Mouse (Mus musculus) monocyte, adult 5-6 weeks (primary cell): Measurements from ENCODE around the gene Nckipsd. TPM values are rescaled to one million over a fixed set of nuclear protein-coding genes. Genes with fewer than 3 reads are reported as not detected.

Experiments
- ATAC-seq: fragments of 153-309, 156-312 bp; replicated peaks from 2 replicates; pipeline ENCODE4 v1.8.0; 2017; ENCODE audit warnings: mild to moderate bottlenecking; ENCODE audit not compliant: low TSS enrichment, insufficient number of reproducible peaks, severe bottlenecking, poor library complexity, low FRiP score
- total RNA-seq: library from RNA; stranded (forward); fragments of 200-1000, 200-491, 200-594 nt; gene quantifications from 3 replicates; pipeline ENCODE4 v1.2.3, GENCODE M21; 2017

Gene Nckipsd
- total RNA-seq, 1 experiment from 2014 or later = 1.8 TPM

DNA sequence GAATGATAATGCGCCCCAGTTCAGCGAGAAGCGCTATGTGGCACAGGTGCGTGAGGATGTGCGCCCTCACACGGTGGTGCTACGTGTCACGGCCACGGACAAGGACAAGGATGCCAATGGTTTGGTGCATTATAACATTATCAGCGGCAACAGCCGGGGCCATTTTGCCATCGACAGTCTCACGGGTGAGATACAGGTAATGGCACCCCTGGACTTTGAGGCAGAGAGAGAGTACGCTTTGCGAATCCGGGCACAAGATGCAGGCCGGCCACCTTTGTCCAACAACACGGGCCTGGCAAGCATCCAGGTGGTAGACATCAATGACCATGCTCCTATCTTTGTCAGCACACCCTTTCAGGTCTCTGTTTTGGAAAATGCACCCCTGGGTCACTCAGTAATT is 19.7 kb downstream of the Nckipsd start:
- no peak for ATAC-seq

DNA sequence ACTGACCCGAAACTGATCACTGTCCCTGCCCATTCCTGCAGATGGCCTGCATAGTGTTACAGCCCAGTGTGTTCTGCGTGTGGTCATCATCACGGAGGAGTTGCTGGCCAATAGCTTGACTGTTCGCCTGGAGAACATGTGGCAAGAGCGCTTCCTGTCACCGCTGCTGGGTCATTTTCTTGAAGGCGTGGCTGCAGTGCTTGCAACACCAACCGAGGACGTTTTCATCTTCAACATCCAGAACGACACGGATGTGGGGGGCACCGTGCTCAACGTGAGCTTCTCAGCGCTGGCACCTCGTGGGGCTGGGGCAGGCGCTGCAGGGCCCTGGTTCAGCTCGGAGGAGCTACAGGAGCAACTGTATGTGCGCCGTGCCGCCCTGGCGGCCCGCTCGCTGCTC is 23.5 kb downstream of the Nckipsd start:
- peak; percentile 73 for ATAC-seq

DNA sequence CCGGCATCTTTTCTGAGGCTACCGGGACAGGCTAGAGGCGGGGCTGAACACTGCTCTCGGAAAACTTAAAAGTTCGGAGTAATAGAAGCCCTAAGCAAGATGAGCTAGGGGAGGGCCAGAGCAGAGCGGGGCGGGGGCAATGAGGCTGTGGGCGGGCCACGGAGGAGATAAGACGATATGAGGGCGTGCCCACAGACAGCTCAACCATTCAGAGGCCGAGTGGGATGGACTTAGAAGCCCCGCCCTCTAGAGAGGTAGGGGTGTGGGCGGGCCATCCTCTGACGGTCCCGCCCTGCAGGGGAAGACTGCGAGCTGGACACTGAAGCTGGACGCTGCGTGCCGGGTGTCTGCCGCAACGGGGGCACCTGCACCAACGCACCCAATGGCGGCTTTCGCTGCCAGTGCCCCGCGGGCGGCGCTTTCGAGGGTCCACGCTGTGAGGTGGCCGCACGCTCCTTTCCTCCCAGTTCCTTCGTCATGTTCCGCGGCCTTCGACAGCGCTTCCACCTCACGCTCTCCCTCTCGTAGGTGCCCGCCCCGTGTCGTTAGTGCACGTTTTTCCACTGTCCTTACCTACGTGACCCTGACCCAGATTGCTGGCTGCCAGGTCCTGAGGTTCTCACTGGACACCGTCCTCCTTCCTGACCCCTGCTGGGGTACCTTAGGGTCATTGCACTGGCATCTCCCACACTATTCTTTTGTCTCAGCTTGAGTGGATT is 24.4 kb downstream of the Nckipsd start:
- ATAC-seq = peak; percentile 88

DNA sequence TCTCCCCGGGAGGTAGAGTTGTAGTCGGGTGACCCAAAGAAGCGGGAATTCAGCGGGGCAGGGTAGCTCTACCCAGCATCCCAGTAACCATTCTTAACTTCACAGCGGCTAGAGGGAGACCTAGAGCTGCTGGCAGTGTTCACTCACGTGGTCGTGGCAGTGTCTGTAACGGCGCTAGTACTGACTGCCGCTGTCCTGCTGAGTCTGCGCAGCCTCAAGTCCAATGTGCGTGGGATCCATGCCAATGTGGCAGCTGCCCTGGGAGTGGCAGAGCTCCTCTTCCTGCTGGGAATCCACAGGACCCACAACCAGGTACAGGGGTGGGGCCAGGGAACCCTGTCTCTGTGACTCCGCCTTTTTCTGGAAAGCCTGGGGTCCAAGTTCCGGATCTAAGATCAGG is 34.8 kb downstream of the Nckipsd start:
- ATAC-seq = 0 out of 2 replicates have a peak, but pooled peaks have one; percentile 25

DNA sequence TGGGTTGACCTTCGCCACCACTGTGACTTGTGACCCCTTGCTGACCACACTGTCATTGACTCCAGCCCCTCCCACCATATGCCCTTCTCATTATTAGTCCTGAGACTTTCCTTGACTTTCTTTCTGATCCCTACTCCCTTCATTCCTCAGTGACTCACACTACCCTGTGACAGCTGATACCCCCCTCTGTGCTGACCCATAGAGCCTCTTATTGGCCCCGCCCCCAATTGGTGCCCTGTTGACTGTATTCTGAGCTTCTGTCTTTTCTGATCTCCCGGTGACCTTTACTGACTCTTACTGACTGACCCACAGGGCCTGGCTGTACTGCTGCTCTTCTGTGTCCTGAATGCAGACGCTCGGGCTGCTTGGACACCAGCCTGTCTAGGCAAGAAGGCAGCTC is 37.2 kb downstream of the Nckipsd start:
- no peak for ATAC-seq

DNA sequence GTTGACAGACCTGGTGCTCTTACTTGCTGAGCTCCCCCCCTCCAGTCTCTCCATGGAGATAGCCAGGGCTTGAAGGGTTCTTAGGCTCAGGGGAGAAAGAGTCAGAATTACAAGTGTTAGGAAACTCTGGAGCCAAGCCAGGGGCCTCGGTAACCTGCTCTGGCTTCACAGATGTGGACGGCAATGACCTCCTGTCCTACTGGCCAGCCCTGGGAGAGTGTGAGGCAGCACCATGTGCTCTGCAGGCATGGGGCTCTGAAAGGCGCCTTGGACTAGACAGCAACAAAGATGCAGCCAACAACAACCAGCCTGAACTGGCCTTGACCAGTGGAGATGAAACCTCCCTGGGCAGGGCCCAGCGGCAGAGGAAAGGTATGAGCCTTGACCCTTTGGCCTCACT is 39.2 kb downstream of the Nckipsd start:
- ATAC-seq = no peak

DNA sequence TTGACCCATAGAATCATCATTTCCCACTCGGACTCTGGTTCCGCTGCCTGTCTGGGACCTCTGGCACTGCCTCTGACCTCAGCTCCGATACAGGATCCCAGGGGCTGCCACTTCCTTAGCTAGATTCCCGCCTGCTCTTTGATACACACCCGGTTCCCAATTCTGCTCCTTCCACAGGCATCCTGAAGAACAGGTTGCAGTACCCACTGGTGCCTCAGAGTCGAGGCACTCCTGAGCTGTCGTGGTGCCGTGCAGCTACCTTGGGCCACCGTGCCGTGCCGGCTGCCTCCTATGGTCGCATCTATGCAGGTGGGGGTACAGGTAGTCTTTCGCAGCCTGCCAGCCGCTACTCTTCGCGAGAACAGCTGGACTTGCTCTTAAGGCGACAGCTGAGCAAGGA is 40.3 kb downstream of the Nckipsd start:
- ATAC-seq = no peak

DNA sequence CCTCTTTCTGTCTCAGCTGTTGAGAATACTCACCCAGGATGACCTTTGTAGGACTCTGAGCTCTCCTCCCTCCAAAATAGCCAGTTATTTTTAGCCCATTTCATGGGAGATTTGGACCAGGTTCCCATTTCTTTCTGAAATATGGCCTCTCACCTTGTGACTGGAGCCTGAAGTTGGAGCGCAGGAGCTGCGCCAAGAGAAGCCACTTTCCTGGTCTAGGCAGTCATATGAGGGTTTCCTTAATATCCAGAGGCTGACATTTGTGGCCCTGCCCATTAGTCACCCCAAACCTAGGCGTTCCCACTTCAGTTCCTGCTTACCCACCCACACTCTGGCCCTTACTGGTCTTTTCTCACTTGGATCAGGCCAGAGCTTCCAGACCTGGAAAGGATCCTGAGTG is 44.8 kb downstream of the Nckipsd start, which contains the start of gene Slc26a6:
Slc26a6 (plus strand) TSS at position 308 of the 400 bp plus-strand sequence.
- peak; percentile 28; the same call in 1 of the 2 replicates for ATAC-seq

DNA sequence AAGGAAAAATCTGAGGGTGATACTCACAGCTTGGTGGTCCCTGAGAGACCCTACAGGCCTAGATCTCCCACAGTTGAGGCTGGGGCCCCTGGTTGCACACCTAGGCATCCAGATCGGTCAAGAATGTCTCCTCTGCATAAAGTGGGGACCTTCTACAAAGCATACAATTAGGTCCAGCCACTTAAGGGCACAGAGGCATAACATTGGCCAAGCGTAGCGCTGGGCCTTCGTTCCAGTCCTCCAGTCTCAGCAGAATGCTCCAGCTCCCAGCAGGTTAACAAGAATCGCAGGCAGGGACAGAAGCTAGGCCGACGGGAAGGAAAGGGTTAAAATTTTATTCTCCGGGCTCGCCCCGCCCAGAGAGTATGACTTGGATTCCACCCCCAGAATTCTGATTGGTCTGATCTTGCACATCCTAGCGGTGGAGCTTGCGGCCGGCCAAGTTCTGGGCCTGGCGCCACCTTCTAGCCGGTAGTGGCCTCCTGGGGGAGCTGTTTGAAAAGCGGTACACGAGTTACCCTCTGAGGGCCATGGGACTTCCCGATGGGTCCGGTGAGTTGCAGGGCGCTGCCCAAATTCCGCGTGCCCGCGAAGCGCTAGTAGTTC is 45.6 kb downstream of the Nckipsd start:
- peak; percentile 90 for ATAC-seq

DNA sequence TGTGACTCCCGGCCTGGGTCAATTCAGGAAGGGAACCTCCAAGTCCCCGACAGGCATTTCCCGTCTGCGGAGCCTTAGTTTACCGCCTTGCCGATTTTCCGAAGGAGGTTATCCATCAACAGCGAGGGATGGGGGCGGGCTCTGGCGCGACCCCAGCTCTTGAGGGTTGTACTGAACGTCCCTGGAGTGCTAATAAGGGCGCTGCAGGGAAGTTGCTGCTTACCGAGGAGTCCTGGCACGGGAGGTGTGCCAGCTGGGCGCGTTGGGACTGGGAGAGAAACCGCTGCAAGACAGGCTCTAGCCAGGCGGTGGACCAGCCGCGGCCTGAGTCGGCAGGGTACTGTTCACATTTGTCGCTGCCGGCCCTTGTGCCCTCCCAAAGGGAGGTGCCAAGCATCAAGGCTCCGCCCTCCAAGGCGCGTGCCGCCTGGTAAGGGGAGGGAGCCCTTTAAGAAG is 46.1 kb downstream of the Nckipsd start:
- ATAC-seq = peak; percentile 66

DNA sequence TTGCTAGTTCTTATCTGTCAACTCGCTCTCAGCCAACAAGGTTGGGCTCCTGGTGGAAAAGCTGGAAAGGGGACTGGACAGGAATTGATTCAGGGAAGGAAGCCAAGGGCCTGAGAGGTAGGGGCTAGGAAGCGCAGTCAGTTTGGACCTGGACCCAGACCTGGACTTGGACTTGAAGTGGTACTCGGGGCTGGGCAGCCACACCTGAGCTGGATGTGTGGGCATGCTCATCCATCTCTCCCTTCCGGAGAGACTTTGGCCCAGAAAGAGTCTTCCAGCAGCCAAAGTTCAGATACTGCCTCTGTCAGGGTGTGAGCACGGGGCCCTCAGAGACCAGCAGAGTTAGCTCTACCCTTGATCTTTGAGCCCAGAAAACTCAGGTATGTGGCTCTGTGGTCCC is 47.2 kb downstream of the Nckipsd start:
- no peak for ATAC-seq

DNA sequence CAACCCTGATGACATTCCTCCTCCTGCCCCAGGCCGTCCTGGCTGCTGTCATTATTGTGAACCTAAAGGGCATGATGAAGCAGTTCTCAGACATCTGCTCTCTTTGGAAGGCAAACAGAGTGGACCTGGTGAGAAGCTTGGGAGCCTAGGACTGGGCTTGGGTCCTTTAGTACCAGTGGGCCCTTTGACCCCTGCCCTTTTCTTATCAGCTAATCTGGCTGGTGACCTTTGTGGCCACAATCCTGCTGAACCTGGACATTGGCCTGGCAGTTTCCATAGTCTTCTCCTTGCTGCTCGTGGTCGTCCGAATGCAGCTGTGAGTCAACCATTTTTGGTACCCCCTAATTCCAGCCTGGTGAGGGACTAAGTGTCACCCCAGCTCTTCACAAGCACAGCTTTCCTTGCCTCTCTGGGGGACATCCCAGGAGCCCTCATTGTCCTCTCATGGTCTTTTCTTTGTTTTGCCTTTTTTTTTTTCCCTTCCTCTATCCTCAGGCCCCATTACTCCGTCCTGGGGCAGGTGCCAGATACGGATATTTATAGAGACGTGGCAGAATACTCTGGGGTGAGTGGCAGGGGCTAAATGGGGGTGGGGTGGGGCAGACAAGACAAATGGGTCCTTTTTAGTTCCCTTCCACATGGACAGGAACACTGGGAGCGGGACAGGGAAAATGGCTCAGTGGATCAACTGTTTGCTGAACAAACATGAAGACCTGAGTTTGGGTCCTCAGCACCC is 50.8 kb downstream of the Nckipsd start:
- ATAC-seq = no peak

Other genes starting within 250 kb of the Nckipsd start
- gene Impdh2, start 248.1 kb upstream of the Nckipsd start, total RNA-seq = 62.6 to 85.5 TPM (median 75.7 TPM) in 3 replicates
- gene Ndufaf3, start 240.9 kb upstream of the Nckipsd start, total RNA-seq = 8.3 to 13.4 TPM (median 8.5 TPM) in 3 replicates
- gene Dalrd3, start 238.5 kb upstream of the Nckipsd start, total RNA-seq = 30.3 to 61.1 TPM (median 44.8 TPM) in 3 replicates
- gene Wdr6, start 229.6 kb upstream of the Nckipsd start, total RNA-seq = 3.6 to 11.4 TPM (median 5.8 TPM) in 3 replicates
- gene P4htm, start 210.7 kb upstream of the Nckipsd start, total RNA-seq = 0.75 to 2.6 TPM (median 0.87 TPM) in 3 replicates
- 163 to 214 TPM (median 169 TPM) in 3 replicates for gene Arih2, start 159.0 kb upstream of the Nckipsd start, total RNA-seq
- gene Slc25a20, start 146.3 kb upstream of the Nckipsd start, total RNA-seq = 41.3 to 54.1 TPM (median 43.3 TPM) in 3 replicates
- 13.1 to 24.5 TPM (median 23.8 TPM) in 3 replicates for gene Prkar2a, start 119.1 kb upstream of the Nckipsd start, total RNA-seq
- 34.7 to 78.2 TPM (median 74.6 TPM) in 3 replicates for gene Ip6k2, start 24.6 kb upstream of the Nckipsd start, total RNA-seq
- 0.48 to 2.7 TPM (median 0.68 TPM) in 3 replicates for gene Celsr3, start 18.0 kb downstream of the Nckipsd start, total RNA-seq
- 6.2 to 10.0 TPM (median 8.4 TPM) in 3 replicates for gene Slc26a6, start 44.9 kb downstream of the Nckipsd start, total RNA-seq
- gene Tmem89, start 106.3 kb downstream of the Nckipsd start, total RNA-seq = not detected in 3 replicates
- gene Uqcrc1, start 128.3 kb downstream of the Nckipsd start, total RNA-seq = 130 to 173 TPM (median 135 TPM) in 3 replicates
- 0.19 to 1.2 TPM (median 0.43 TPM) in 3 replicates for gene Col7a1, start 145.2 kb downstream of the Nckipsd start, total RNA-seq
- not detected in 3 replicates for gene Ucn2, start 177.6 kb downstream of the Nckipsd start, total RNA-seq
- 48.6 to 70.1 TPM (median 67.8 TPM) in 3 replicates for gene Pfkfb4, start 183.4 kb downstream of the Nckipsd start, total RNA-seq
- gene Shisa5, start 230.2 kb downstream of the Nckipsd start, total RNA-seq = 523 to 1,277 TPM (median 526 TPM) in 3 replicates